Mouse (Mus musculus) telencephalon, adult 2 months (tissue): ENCODE measurements around the gene Coq9.

ENCODE experiments used
- DNase-seq: peaks from one replicate; pipeline ENCODE4 v3.0.0-alpha.2; 2011; ENCODE audit warnings: low read depth, low spot score

Coq9 gene

GRCm38 (mm10) chr8:94870003-94870402 lies 31.9 kb downstream of the Coq9 start:
- DNase-seq: no peak

- no peak for DNase-seq
These were observed 32.5 kb downstream of the Coq9 start for GRCm38 (mm10) chr8:94870474-94871107.

GRCm38 (mm10) chr8:94871108-94871894 lies 33.2 kb downstream of the Coq9 start:
- DNase-seq: peak; percentile 85

GRCm38 (mm10) chr8:94872156-94872555 lies 34.0 kb downstream of the Coq9 start:
- DNase-seq: no peak

- no peak for DNase-seq
These were observed 34.5 kb downstream of the Coq9 start for GRCm38 (mm10) chr8:94872576-94872975.

- DNase-seq: no peak
These were observed 36.2 kb downstream of the Coq9 start for GRCm38 (mm10) chr8:94874358-94874757.

GRCm38 (mm10) chr8:94875096-94875870 lies 37.2 kb downstream of the Coq9 start:
- DNase-seq: no peak

- DNase-seq: no peak
These were observed 37.7 kb downstream of the Coq9 start for GRCm38 (mm10) chr8:94875871-94876150.

- no peak for DNase-seq
These were observed 38.1 kb downstream of the Coq9 start, which contains the start of gene Dok4 for GRCm38 (mm10) chr8:94876197-94876730. Gene Dok4 (minus strand): TSS chr8:94876330.

GRCm38 (mm10) chr8:94876820-94877219 lies 38.7 kb downstream of the Coq9 start:
- no peak for DNase-seq

- no peak for DNase-seq
These were observed 42.6 kb downstream of the Coq9 start for GRCm38 (mm10) chr8:94880742-94881141.

GRCm38 (mm10) chr8:94888383-94889036 lies 50.4 kb downstream of the Coq9 start:
- no peak for DNase-seq

GRCm38 (mm10) chr8:94892917-94893316 lies 54.8 kb downstream of the Coq9 start:
- no peak for DNase-seq

- DNase-seq: no peak
These were observed 61.1 kb downstream of the Coq9 start for GRCm38 (mm10) chr8:94899262-94899661.

- no peak for DNase-seq
These were observed 62.5 kb downstream of the Coq9 start for GRCm38 (mm10) chr8:94900617-94901016.

GRCm38 (mm10) chr8:94901031-94901430 lies 62.9 kb downstream of the Coq9 start:
- DNase-seq: no peak

- DNase-seq: no peak
These were observed 65.6 kb downstream of the Coq9 start for GRCm38 (mm10) chr8:94903709-94904108.
